Mouse (Mus musculus): ENCODE measurements at regions not wholly inside any gene's neighbourhood (a gene's known extent, or its start where the extent isn't known, plus 50 kb on each side); places are given as distances from the start of the nearest gene placed in this dataset.
A peak's percentile ranks its signal among the peaks of the same experiment; 100 is the strongest.

DNA sequence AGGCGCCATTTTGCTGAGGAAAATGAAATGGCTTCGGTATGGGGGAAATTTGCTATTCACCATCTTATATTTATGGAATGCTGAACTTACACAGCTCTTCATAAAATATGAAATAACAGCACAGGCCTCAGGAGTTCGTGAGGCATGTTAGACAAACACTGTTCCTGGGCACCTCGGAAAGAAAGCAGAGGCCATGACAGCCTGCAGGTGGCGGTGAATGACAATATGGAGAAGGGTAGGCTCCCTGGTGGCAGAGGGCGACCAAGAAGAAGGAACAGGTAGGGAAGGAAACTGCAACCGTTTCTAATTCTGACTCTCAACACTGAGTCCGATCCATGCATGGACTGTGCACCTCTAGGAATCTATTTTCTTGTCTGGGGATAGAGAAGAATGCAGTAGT lies 553.6 kb upstream of the Tmpo start:
- Histone ChIP-seq H3K36me3 (replicated peaks) (no peaks in the 10 kb centered on the region), H3K27me3 (ENCODE audit: poor library complexity, severe bottlenecking) (no peaks in the 10 kb centered on the region), H3K27ac (no peak overlapping the region), H3K9me3 (no peaks in the 10 kb centered on the region), H3K4me1 (no peaks in the 10 kb centered on the region; the same call in 1 of the 2 replicates), H3K4me3 (no peak overlapping the region)
- WGBS: 85% methylated on average over 8 of the region's 8 CpGs
- no peak for DNase-seq (ENCODE audit: extremely low spot score, low spot score)

DNA sequence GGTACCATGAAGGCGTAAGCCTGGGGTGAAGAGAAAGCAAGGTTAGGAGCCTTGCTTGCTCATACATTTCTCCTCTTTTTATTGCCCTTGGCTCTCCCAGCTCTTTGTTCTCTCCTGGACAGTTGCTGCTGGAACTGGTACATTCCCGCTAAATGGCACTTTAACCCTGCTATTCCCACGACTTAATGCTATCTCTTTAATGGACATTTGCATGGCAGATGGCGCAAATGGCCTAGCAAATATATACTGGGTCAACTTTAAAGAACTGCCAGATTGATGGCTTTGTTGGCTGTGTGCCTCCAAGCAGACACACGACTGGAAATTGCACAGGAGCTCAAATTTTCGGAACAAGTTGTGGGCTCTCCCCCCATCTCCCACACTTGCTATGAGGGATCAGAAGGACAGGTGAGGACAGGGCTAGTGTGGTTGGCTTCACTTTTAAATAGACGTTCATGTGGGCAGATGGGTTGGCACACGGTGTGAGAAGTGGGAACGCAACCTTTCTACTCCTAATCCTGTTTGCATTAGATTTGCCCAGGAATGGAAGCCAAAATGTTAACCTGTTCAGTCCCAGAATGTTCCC lies 551.0 kb upstream of the Tmpo start:
- DNase-seq (ENCODE audit: extremely low spot score, low spot score): no peak
- no peaks in the 10 kb centered on the region for H3K27me3 ChIP-seq (ENCODE audit: poor library complexity, severe bottlenecking)
- no peak overlapping the region for H3K27ac ChIP-seq
- no peaks in the 10 kb centered on the region for H3K36me3 ChIP-seq (replicated peaks)
- H3K9me3 ChIP-seq: no peaks in the 10 kb centered on the region
- no peaks in the 10 kb centered on the region; the same call in 1 of the 2 replicates for H3K4me1 ChIP-seq
- 87% methylated on average over 9 of the region's 9 CpGs for WGBS
- H3K4me3 ChIP-seq: no peak overlapping the region

DNA sequence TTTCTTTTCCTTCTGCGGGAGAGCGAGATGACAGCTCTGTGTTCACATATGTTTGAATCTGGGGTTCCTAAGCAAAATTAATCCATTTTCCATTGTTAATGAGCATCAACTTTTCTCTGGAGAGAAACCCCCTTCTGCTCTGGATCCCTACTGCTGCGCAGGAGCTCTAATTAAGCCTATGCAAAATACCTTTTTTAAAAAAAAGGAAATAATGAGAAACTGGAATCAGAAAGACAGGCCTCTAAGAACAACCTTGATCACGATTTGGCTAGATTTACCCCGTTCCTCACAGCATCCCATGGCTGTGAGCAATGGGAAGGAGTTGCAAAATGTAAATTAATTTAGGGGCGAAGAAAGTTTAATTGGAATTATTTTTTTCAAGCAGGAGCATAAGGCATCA lies 548.9 kb upstream of the Tmpo start:
- Histone ChIP-seq H3K4me3 (no peak overlapping the region), H3K9me3 (no peaks in the 10 kb centered on the region), H3K4me1 (no peaks in the 10 kb centered on the region; the same call in 1 of the 2 replicates), H3K27me3 (ENCODE audit: poor library complexity, severe bottlenecking) (no peaks in the 10 kb centered on the region), H3K36me3 (replicated peaks) (no peaks in the 10 kb centered on the region), H3K27ac (no peak overlapping the region)
- WGBS: 85% methylated on average over 6 of the region's 6 CpGs
- DNase-seq (ENCODE audit: extremely low spot score, low spot score): no peak

DNA sequence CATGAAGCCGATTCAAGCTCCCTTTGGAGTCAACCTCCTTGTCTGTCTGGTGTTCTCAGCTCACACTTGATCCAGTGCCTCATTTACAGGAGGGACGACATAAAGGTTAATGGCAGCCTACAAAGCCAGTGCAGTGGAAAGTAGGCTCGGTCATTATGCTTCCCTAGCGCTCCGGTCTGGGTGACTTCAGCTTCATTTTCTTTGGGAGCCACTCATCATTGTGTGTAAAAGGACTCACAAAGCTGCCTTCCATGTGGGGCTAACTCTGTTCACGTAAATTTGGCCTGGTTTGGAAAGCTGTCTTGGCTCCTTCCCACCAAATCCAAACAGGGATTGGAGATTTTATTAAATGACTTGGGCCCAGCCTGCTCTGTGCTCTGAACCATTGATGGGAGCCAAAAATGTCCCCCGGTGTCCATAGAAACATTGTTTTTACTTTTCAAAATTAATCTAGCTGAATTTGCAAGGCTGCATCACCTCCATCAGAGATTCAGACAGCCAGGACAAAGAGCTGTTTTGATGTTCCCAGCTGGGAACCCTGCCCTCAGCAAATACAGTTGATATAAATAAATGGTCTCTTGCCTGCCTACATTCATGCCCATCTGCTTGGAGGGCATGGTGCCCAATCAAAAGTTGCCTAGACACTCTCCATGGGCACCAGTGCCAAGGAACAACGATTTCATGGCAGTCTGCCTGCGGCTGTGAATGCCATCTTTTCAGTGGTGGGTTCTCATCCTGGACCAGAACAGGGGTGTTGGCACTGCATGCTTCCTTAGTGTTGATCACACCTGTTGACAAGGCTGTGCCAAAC lies 538.7 kb upstream of the Tmpo start:
- Histone ChIP-seq H3K27me3 (ENCODE audit: poor library complexity, severe bottlenecking) (no peaks in the 10 kb centered on the region), H3K36me3 (replicated peaks) (no peaks in the 10 kb centered on the region), H3K4me1 (peaks cover 8% of the 10 kb centered on the region), H3K9me3 (no peaks in the 10 kb centered on the region), H3K4me3 (no peak overlapping the region), H3K27ac (no peak overlapping the region)
- no peak for DNase-seq (ENCODE audit: extremely low spot score, low spot score)
- 90% methylated on average over 9 of the region's 9 CpGs for WGBS

DNA sequence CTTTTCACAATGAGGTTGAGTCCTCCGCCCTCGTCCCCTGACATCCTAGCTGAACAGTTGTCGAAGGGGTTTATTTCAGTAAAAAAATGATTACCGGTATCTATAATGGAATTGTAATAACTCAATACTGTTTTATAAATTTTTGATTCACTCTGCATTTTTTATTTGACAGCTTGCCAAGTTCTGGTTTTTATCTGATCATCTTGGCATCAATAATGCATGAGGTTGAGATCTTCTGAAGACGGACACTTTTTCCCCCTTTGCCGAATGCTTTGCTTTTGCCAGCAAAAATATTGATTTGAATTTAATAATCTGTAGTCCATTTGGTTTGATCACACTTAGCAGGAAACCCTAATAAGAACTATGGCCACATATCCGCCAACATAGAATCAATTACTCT lies 535.5 kb upstream of the Tmpo start:
- no peaks in the 10 kb centered on the region for H3K36me3 ChIP-seq (replicated peaks)
- peaks cover 7% of the 10 kb centered on the region for H3K4me1 ChIP-seq
- H3K27ac ChIP-seq: no peak overlapping the region
- no peak for DNase-seq (ENCODE audit: extremely low spot score, low spot score)
- no peaks in the 10 kb centered on the region for H3K27me3 ChIP-seq (ENCODE audit: poor library complexity, severe bottlenecking)
- no peaks in the 10 kb centered on the region for H3K9me3 ChIP-seq
- H3K4me3 ChIP-seq: no peak overlapping the region
- 92% methylated on average over 7 of the region's 7 CpGs for WGBS

DNA sequence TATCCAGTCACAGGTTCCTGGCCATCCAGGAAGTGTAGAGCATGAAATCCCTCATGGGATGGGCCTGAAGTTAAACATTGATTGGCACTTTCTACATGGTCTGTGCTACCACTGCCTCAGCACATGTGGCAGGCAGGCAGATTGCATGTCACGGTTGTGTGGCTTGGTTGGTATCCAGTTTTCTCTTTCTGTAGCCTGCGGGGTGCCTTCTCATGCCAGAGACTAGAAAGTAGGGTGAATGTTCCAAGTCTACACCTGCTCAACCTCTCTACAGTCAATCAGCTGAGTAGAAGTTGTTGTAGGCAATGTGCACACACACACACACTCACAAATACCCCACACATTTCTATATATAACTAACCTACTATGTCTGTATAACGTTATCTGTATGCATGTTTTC lies 533.5 kb upstream of the Tmpo start:
- WGBS: 95% methylated on average over 3 of the region's 3 CpGs
- DNase-seq (ENCODE audit: extremely low spot score, low spot score): no peak

DNA sequence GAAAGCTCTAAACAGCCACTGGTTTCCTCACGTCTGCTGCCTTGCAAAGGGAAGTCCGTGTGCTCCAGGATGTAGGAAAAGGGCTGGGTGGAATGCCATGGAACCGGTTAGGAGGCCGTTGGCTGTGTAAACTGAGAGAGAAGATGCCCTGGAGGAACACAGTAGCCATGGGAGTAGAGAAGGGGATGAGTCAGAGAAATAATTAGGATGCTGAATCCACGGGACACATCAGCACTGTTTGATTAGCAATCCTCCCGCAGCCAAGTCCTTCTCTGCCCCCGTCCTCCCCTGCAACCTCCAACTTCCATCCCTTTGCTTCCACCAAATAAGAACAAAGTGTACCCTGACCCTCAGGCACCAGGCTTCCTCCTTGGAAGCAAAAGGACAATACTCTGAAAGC lies 532.4 kb upstream of the Tmpo start:
- Histone ChIP-seq H3K36me3 (replicated peaks) (no peaks in the 10 kb centered on the region), H3K9me3 (no peaks in the 10 kb centered on the region), H3K4me3 (no peak overlapping the region), H3K4me1 (peaks cover 7% of the 10 kb centered on the region), H3K27ac (no peak overlapping the region), H3K27me3 (ENCODE audit: poor library complexity, severe bottlenecking) (no peaks in the 10 kb centered on the region)
- 48% methylated on average over 7 of the region's 7 CpGs for WGBS
- DNase-seq (ENCODE audit: extremely low spot score, low spot score): no peak

More for the DNA sequence above, 533.5 kb upstream of the Tmpo start:
- H3K9me3 ChIP-seq: no peaks in the 10 kb centered on the region
- H3K36me3 ChIP-seq (replicated peaks): no peaks in the 10 kb centered on the region
- H3K4me3 ChIP-seq: no peak overlapping the region
- no peak overlapping the region for H3K27ac ChIP-seq
- no peaks in the 10 kb centered on the region for H3K27me3 ChIP-seq (ENCODE audit: poor library complexity, severe bottlenecking)
- peaks cover 7% of the 10 kb centered on the region for H3K4me1 ChIP-seq

DNA sequence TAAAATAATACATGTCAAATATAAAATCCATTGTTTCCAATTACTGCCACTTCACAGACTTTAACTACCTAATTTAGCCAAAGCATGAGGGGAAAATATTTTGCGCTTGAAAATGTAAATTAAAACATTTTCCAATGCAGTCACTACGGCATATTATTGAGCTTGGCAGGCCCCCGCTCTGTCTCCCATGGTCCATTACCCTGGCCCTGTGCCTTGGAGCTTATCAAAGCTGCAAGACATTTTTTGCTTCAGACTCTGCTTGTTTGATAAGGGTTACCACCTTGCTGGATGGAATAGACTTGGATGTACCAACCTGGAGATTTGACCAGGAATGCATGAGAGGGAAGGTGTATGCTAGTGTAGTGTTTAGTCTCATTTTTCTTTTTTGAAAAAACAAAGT lies 525.7 kb upstream of the Tmpo start:
- DNase-seq (ENCODE audit: extremely low spot score, low spot score): no peak
- H3K27ac ChIP-seq: no peak overlapping the region
- H3K27me3 ChIP-seq (ENCODE audit: poor library complexity, severe bottlenecking): no peaks in the 10 kb centered on the region
- WGBS: 96% methylated on average over 3 of the region's 3 CpGs
- no peaks in the 10 kb centered on the region for H3K36me3 ChIP-seq (replicated peaks)
- no peak overlapping the region for H3K4me3 ChIP-seq
- no peaks in the 10 kb centered on the region for H3K9me3 ChIP-seq
- H3K4me1 ChIP-seq: no peaks in the 10 kb centered on the region

DNA sequence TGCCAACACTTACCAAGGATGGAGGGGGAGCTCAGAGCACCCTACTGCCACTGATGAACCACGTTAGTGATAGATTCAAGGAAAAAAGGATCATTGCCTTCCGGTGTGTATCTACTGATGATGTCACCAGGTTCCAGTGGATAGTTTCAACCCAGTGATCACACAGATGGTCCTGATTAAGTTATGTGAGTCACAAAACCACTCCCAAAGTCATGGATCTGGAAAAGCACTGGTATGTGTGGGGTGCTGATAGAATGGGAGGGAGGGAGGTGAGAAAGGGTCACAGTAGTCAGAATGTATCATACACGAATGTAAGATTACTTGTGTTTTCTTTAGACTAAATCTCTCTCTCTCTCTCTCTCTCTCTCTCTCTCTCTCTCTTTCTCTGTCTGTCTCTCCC lies 523.6 kb upstream of the Tmpo start:
- 74% methylated on average over 3 of the region's 3 CpGs for WGBS
- Histone ChIP-seq H3K4me1 (no peaks in the 10 kb centered on the region), H3K27ac (no peak overlapping the region), H3K4me3 (no peak overlapping the region), H3K9me3 (no peaks in the 10 kb centered on the region), H3K27me3 (ENCODE audit: poor library complexity, severe bottlenecking) (no peaks in the 10 kb centered on the region), H3K36me3 (replicated peaks) (no peaks in the 10 kb centered on the region)
- DNase-seq (ENCODE audit: extremely low spot score, low spot score): no peak

DNA sequence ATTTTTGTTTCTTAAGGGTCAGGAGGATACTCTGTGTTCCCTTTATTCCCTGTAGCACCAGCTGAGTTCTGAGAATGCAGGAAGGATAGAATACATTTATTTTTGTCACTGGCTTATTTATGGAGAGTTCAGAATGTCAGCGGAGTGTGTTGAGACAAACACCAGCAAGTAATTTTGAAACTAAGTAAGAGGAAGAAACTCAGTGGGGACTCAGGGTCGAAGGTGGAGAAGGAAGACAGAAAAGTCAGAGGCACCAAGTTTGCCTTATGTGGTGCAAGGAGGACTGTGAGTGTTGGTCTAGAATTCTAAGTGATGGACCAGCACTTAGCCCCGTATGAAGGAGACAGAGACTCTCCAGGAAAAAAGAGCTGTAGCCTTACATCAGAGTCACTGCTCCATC lies 520.7 kb upstream of the Tmpo start:
- peaks cover 6% of the 10 kb centered on the region for H3K4me1 ChIP-seq
- H3K9me3 ChIP-seq: no peaks in the 10 kb centered on the region
- 86% methylated on average over 3 of the region's 3 CpGs for WGBS
- no peak overlapping the region for H3K27ac ChIP-seq
- H3K27me3 ChIP-seq (ENCODE audit: poor library complexity, severe bottlenecking): no peaks in the 10 kb centered on the region
- H3K36me3 ChIP-seq (replicated peaks): no peaks in the 10 kb centered on the region
- H3K4me3 ChIP-seq: no peak overlapping the region
- DNase-seq (ENCODE audit: extremely low spot score, low spot score): no peak

DNA sequence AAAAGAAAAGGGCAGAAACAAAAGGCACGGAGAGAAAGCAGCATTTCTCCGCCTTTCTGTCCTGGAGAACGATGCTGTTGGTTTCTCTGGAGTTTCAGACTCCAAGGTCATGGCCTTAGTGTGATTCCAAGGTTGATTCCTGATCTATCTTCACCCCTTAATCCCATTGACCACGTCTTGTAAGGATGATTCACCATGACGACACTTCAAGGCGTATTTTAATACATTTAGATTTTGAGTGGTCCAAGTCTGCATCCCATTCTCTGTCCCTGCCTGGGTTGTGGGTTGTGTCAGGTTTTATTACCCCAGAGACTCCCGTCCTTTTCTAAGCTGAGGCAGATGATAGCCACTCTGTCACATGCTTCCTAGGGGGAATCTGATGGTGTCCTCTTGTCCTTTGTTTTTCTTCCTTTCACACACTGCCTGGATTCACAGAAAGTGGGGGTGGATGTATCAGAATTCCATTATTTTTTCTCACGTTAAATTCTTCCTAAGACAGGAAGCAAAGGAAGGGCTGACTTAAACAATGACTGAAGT lies 505.0 kb upstream of the Tmpo start:
- no peak overlapping the region for H3K27ac ChIP-seq
- no peak for DNase-seq (ENCODE audit: extremely low spot score, low spot score)
- no peaks in the 10 kb centered on the region for H3K9me3 ChIP-seq
- peaks cover 18% of the 10 kb centered on the region for H3K4me1 ChIP-seq
- WGBS: 58% methylated on average over 8 of the region's 8 CpGs
- H3K27me3 ChIP-seq (ENCODE audit: poor library complexity, severe bottlenecking): no peaks in the 10 kb centered on the region
- no peaks in the 10 kb centered on the region for H3K36me3 ChIP-seq (replicated peaks)
- no peak overlapping the region for H3K4me3 ChIP-seq

DNA sequence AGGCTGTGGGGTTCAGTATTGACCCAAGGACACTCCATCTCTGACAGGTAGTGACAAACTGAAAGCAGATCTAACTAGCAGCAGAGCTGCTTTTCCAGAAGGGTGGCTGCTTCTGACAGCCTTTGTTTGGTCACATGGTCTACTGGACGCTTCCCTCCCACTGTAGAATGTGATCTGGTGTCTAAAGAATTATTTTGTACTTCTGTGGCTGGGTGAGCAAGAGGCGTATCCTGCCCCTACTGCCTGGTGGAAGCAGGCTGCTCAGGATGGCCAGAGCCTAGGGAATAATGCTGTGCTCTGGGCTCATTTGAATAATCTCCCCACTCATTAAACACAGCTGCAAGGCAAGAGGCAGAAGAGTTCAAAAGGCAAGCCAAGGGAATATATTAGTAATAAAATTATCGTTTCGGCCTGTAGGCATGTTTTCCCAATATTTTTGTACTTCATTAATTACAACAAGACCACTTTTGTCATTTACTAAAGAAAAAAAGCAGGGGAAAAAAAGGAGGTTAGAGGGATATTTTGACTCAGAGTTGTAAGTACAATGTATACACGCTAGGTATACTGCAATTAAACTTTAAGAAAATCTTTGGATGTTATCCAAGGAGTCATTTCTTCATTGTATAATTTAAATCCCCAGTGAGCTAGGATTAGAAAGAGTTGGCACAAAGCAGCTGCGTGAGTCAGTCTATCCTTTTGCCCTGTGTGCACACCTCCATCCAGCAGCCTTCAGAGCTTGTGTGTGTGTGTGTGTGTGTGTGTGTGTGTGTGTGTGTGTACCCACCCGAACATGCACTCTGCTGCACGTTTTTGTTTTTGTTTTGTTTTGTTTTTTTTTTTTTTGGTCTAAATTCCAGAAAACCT lies 504.3 kb upstream of the Tmpo start:
- Histone ChIP-seq H3K9me3 (no peaks in the 10 kb centered on the region), H3K4me3 (no peak overlapping the region), H3K27me3 (ENCODE audit: poor library complexity, severe bottlenecking) (no peaks in the 10 kb centered on the region), H3K4me1 (peaks cover 18% of the 10 kb centered on the region), H3K36me3 (replicated peaks) (no peaks in the 10 kb centered on the region), H3K27ac (peak overlapping the region; percentile 67)
- DNase-seq (ENCODE audit: extremely low spot score, low spot score): no peak
- 60% methylated on average over 8 of the region's 8 CpGs for WGBS

DNA sequence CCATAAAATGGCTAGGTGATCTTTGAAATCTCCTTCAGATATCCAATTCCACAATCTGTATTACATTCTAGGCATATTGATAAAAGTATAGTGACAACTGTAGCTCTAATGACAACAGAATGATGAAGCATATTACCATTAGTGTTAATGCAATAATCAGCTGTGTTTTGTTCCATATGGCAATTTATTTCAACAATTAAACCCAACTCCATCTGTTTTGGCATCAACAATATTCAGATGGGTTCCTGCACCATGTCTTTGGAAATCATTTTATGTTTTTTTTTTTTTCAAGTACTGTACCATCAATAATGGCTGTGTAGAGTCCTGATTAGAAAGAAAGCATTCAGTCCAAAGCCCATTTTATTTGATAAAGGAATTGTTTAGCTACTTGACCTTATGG lies 498.5 kb upstream of the Tmpo start:
- Histone ChIP-seq H3K27me3 (ENCODE audit: poor library complexity, severe bottlenecking) (no peaks in the 10 kb centered on the region), H3K9me3 (no peaks in the 10 kb centered on the region), H3K36me3 (replicated peaks) (no peaks in the 10 kb centered on the region), H3K4me1 (no peaks in the 10 kb centered on the region), H3K4me3 (no peak overlapping the region), H3K27ac (no peak overlapping the region)
- DNase-seq (ENCODE audit: extremely low spot score, low spot score): no peak

Data from forebrain, embryonic 10.5 days (tissue).